Mouse (Mus musculus): ENCODE results near the gene Zdhhc6.

DNA sequence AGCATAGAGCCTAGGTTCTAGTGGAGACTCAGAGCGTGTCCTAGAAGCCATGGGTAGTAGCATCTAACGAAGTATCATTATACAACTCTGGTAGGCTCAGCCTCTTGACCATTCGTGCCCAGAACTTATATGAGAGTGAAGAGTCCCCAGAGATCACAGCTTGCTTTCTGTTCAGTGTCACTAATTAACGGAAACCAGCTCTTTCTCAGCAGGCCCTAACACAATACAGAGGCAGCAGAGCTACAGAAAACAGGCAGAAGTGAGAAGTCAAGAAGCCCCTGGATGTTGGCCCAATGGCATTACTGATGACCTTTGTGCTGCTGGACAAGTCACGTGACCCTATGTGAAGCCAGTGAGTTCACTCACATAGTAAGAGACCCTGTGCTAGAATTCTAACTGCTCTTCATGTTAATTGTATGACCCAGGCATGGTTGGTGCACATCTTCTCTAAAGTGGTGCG is 74.6 kb downstream of the Zdhhc6 start, which contains the start of gene Gucy2g:
- TF ChIP-seq USF1 (IDR thresholded peaks at IDR 0.05; ENCODE audit: low read depth) (no peak), CEBPB (IDR thresholded peaks at IDR 0.05; ENCODE audit: insufficient read depth, poor library complexity, severe bottlenecking) (no peak), POLR2AphosphoS2 (IDR thresholded peaks at IDR 0.05; ENCODE audit: insufficient read length, low read depth) (no peak), MYOD1 (IDR thresholded peaks at IDR 0.05; ENCODE audit: control insufficient read depth in 1 of 3, insufficient read length in 2 of 3, low read depth in 2 of 3) (no peak), E2F4 (IDR thresholded peaks at IDR 0.05; ENCODE audit: insufficient read depth) (no peak), MYOG (IDR thresholded peaks at IDR 0.05; ENCODE audit: control insufficient read depth in 1 of 3, insufficient read depth in 1 of 3, insufficient read length in 2 of 3, low read depth in 2 of 3) (no peak), MAX (IDR thresholded peaks at IDR 0.05; ENCODE audit: low read depth) (no peak), POLR2A (IDR thresholded peaks at IDR 0.05; ENCODE audit: insufficient read length, low read depth) (no peak), TCF12 (IDR thresholded peaks at IDR 0.05; ENCODE audit: insufficient read depth, poor library complexity, severe bottlenecking) (no peak), SRF (IDR thresholded peaks at IDR 0.05; ENCODE audit: control insufficient read depth, insufficient read length, low read depth) (no peak)

Measured in myocyte (in vitro differentiated cells).